ENCODE assay signal across 10 mouse cellular contexts in the genomic region with DNA sequence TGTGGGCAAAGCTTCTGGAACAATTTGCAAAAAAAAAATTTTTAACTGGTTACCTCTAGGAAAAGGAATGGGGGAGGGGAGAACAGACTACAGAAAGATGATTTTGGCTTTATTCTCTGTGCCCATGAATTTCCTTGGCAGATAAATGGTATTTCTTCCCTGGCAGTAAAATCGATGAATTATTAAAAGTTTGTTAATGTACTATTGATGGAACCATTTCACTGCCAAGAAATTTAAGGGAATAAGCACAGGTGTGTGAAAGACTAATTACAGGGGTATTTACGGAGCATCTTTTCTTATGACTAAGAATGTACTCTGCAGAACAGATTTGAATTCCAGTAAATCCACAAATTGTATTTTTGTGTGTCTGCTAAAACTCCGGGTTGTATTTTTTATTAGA. TPM values are rescaled to one million over a fixed set of nuclear protein-coding genes. Genes with fewer than 3 reads are reported as not detected.
A peak's percentile ranks its signal among the peaks of the same experiment; 100 is the strongest.
DNase-seq lines count a peak whose midpoint lies in the region; ATAC-seq and TF ChIP-seq lines count a peak whose summit lies in the region.
"Had no signal": no experiment of that assay in that cellular context is flagged by ENCODE, and none has a peak within 500 bp of the region (broad histone marks: within the 10 kb centered on the region; RNA-seq: fewer than 3 reads in every experiment).

No protein-coding gene starts in this region.

- 47% methylated on average over 3 of the region's 3 CpGs for WGBS in kidney, embryonic 15.5 days
- WGBS in forebrain, embryonic 11.5 days = 42% methylated on average over 3 of the region's 3 CpGs
- 53% methylated on average over 3 of the region's 3 CpGs for WGBS in intestine, embryonic 16.5 days
- 37% methylated on average over 3 of the region's 3 CpGs for WGBS in midbrain, postnatal 0 days

- H3K9ac ChIP-seq in kidney, embryonic 15.5 days = 0 out of 2 replicates have a peak overlapping the region, but pooled peaks have one; percentile 21
- no peak overlapping the region for H3K9ac ChIP-seq in forebrain, embryonic 11.5 days (ENCODE audit: low read length)
- H3K9ac ChIP-seq in intestine, embryonic 16.5 days (ENCODE audit: low read depth, low read length) = no peak overlapping the region
- peak overlapping the region; percentile 60 for H3K9ac ChIP-seq in midbrain, postnatal 0 days (replicated peaks; ENCODE audit: low read length, poor library complexity, severe bottlenecking)

- no peak overlapping the region for H3K27ac ChIP-seq in kidney, embryonic 15.5 days
- H3K27ac ChIP-seq in forebrain, embryonic 11.5 days (ENCODE audit: low read depth, low read length) = no peak overlapping the region
- no peak overlapping the region for H3K27ac ChIP-seq in intestine, embryonic 16.5 days (ENCODE audit: low read length)
- peak overlapping the region; percentile 86 for H3K27ac ChIP-seq in midbrain, postnatal 0 days (ENCODE audit: low read depth, low read length)

- no peak for DNase-seq in kidney, adult 18-20 months
- DNase-seq in forebrain, embryonic 11.5 days (ENCODE audit: low spot score) = no peak
- DNase-seq in midbrain, postnatal 0 days (ENCODE audit: low spot score) = no peak
- DNase-seq in left cerebral cortex, postnatal 10 days (ENCODE audit: extremely low spot score in 1 of 2, low spot score in 2 of 2) = no peak
- DNase-seq in layer of hippocampus, postnatal 36 days = no peak
- no peak for DNase-seq in adrenal gland, postnatal 10 days
- DNase-seq: kidney, adult 2 months had no signal

- intact Hi-C loops in left cerebral cortex, postnatal 10 days (cut with DNase I) = loop anchor here (5.0 kb wide), 2 partner anchors 41 to 186 kb away; no protein-coding TSS in a partner anchor

- peak overlapping the region; percentile 67 for H3K4me3 ChIP-seq in kidney, embryonic 15.5 days (replicated peaks)
- H3K4me3 ChIP-seq in forebrain, embryonic 11.5 days (ENCODE audit: low read depth, low read length) = peak overlapping the region; percentile 42
- H3K4me3 ChIP-seq in intestine, embryonic 16.5 days (ENCODE audit: low read length) = no peak overlapping the region; the same call in 1 of the 2 replicates
- H3K4me3 ChIP-seq in midbrain, postnatal 0 days (ENCODE audit: low read depth, low read length) = peak overlapping the region; percentile 53

- no peaks in the 10 kb centered on the region for H3K27me3 ChIP-seq in kidney, embryonic 15.5 days
- no peaks in the 10 kb centered on the region for H3K27me3 ChIP-seq in forebrain, embryonic 11.5 days (ENCODE audit: control insufficient read depth, insufficient read depth, low read length)
- no peaks in the 10 kb centered on the region for H3K27me3 ChIP-seq in intestine, embryonic 16.5 days (replicated peaks; ENCODE audit: control insufficient read depth, insufficient read depth, low read length)
- no peaks in the 10 kb centered on the region for H3K27me3 ChIP-seq in midbrain, postnatal 0 days (ENCODE audit: insufficient read depth, low read length)

- peaks cover 31% of the 10 kb centered on the region for H3K9me3 ChIP-seq in kidney, embryonic 15.5 days (replicated peaks)
- H3K9me3 ChIP-seq in forebrain, embryonic 11.5 days (ENCODE audit: control insufficient read depth, low read length) = peaks cover 23% of the 10 kb centered on the region
- peaks cover 26% of the 10 kb centered on the region for H3K9me3 ChIP-seq in intestine, embryonic 16.5 days (ENCODE audit: control insufficient read depth, low read length)
- peaks cover 3% of the 10 kb centered on the region; the same call in 1 of the 2 replicates for H3K9me3 ChIP-seq in midbrain, postnatal 0 days (ENCODE audit: low read length)

- 0 out of 2 replicates have a peak, but pooled peaks cover 4% of the 10 kb centered on the region for H3K4me1 ChIP-seq in kidney, embryonic 15.5 days
- H3K4me1 ChIP-seq in forebrain, embryonic 11.5 days (replicated peaks; ENCODE audit: control insufficient read depth, insufficient read depth, low read length) = no peaks in the 10 kb centered on the region
- no peaks in the 10 kb centered on the region for H3K4me1 ChIP-seq in intestine, embryonic 16.5 days (ENCODE audit: control insufficient read depth, insufficient read depth, low read length)
- no peaks in the 10 kb centered on the region for H3K4me1 ChIP-seq in midbrain, postnatal 0 days (ENCODE audit: insufficient read depth, low read length)

- H3K36me3 ChIP-seq in kidney, embryonic 15.5 days = no peaks in the 10 kb centered on the region; the same call in 1 of the 2 replicates
- H3K36me3 ChIP-seq in forebrain, embryonic 11.5 days (ENCODE audit: control insufficient read depth, insufficient read depth, low read length) = no peaks in the 10 kb centered on the region
- H3K36me3 ChIP-seq in intestine, embryonic 16.5 days (ENCODE audit: control insufficient read depth, insufficient read depth, low read length) = no peaks in the 10 kb centered on the region
- H3K36me3 ChIP-seq in midbrain, postnatal 0 days (ENCODE audit: insufficient read depth, low read length) = no peaks in the 10 kb centered on the region

- no peak for ATAC-seq in kidney, embryonic 15.5 days (replicated peaks; ENCODE audit: low FRiP score)
- ATAC-seq in forebrain, embryonic 11.5 days (replicated peaks; ENCODE audit: low FRiP score) = no peak
- no peak for ATAC-seq in intestine, embryonic 16.5 days
- no peak for ATAC-seq in midbrain, postnatal 0 days (ENCODE audit: low FRiP score)

- H3K4me2 ChIP-seq in kidney, embryonic 15.5 days = peak overlapping the region; percentile 64
- H3K4me2 ChIP-seq in forebrain, embryonic 11.5 days (ENCODE audit: low read depth, low read length, severe bottlenecking) = peak overlapping the region; percentile 63
- 0 out of 2 replicates have a peak overlapping the region, but pooled peaks have one; percentile 58 for H3K4me2 ChIP-seq in intestine, embryonic 16.5 days (ENCODE audit: low read depth, low read length)
- peak overlapping the region; percentile 45; the same call in 1 of the 2 replicates for H3K4me2 ChIP-seq in midbrain, postnatal 0 days (ENCODE audit: low read depth, low read length, poor library complexity, severe bottlenecking)

- TF ChIP-seq CTCF in midbrain, postnatal 0 days (IDR thresholded peaks at IDR 0.05) = no peak

RNA-seq across cellular contexts. Expression of a gene that starts 1.0 kb away (rescaled TPM):
- 5.1 and 7.3 TPM in 2 replicates for polyA plus RNA-seq in kidney, embryonic 15.5 days (2015; fragmentation: Nextera tagmentation; extraction: Ambion mirVana)
- polyA plus RNA-seq in forebrain, embryonic 11.5 days (2014; fragmentation: Nextera tagmentation; extraction: Ambion mirVana) = 13.3 and 14.4 TPM in 2 replicates
- 2.6 and 3.5 TPM in 2 replicates for polyA plus RNA-seq in intestine, embryonic 16.5 days (2015; fragmentation: Nextera tagmentation; extraction: Ambion mirVana)
- 101 and 117 TPM in 2 replicates for total RNA-seq in midbrain, postnatal 0 days (2014; rRNA removed)
- polyA plus RNA-seq in midbrain, postnatal 0 days (2015; fragmentation: Nextera tagmentation; extraction: Ambion mirVana) = 33.2 and 43.3 TPM in 2 replicates
- total RNA-seq in left cerebral cortex, postnatal 10 days (2021) = 10 to 100 TPM; 57.4 to 60.2 TPM
- 10 to 100 TPM; 29.4 to 32.9 TPM for total RNA-seq in layer of hippocampus, postnatal 36 days (2021)
- 1 to 10 TPM; 2.8 to 4.0 TPM for total RNA-seq in adrenal gland, postnatal 10 days (2021)
- polyA plus RNA-seq: spleen, adult 2 months had no signal

RNA-seq across cellular contexts. Expression of a gene that starts 1.1 kb away (rescaled TPM):
- polyA plus RNA-seq in kidney, embryonic 15.5 days (2015; fragmentation: Nextera tagmentation; extraction: Ambion mirVana) = 164 and 168 TPM in 2 replicates
- 100 and 104 TPM in 2 replicates for polyA plus RNA-seq in forebrain, embryonic 11.5 days (2014; fragmentation: Nextera tagmentation; extraction: Ambion mirVana)
- 58.6 and 63.3 TPM in 2 replicates for polyA plus RNA-seq in intestine, embryonic 16.5 days (2015; fragmentation: Nextera tagmentation; extraction: Ambion mirVana)
- total RNA-seq in midbrain, postnatal 0 days (2014; rRNA removed) = 150 and 171 TPM in 2 replicates
- polyA plus RNA-seq in midbrain, postnatal 0 days (2015; fragmentation: Nextera tagmentation; extraction: Ambion mirVana) = 74.5 and 92.9 TPM in 2 replicates
- 100 to 1,000 TPM; 170 to 180 TPM for total RNA-seq in left cerebral cortex, postnatal 10 days (2021)
- 100 to 1,000 TPM; 178 to 188 TPM for total RNA-seq in layer of hippocampus, postnatal 36 days (2021)
- 100 to 1,000 TPM in 1 of 2 experiments, 10 to 100 TPM in 1; 97.3 to 102 TPM for total RNA-seq in adrenal gland, postnatal 10 days (2021)

RNA-seq across cellular contexts. Expression of a gene that starts 35.1 kb away (rescaled TPM):
- polyA plus RNA-seq in kidney, embryonic 15.5 days (2015; fragmentation: Nextera tagmentation; extraction: Ambion mirVana) = 4.0 TPM in 2 replicates
- 1.2 TPM in 2 replicates for polyA plus RNA-seq in forebrain, embryonic 11.5 days (2014; fragmentation: Nextera tagmentation; extraction: Ambion mirVana)
- polyA plus RNA-seq in intestine, embryonic 16.5 days (2015; fragmentation: Nextera tagmentation; extraction: Ambion mirVana) = 3.0 TPM in 2 replicates
- total RNA-seq in midbrain, postnatal 0 days (2014; rRNA removed) = 32.8 and 47.4 TPM in 2 replicates
- 9.0 and 10.0 TPM in 2 replicates for polyA plus RNA-seq in midbrain, postnatal 0 days (2015; fragmentation: Nextera tagmentation; extraction: Ambion mirVana)
- total RNA-seq in left cerebral cortex, postnatal 10 days (2021) = 10 to 100 TPM; 10.2 to 13.5 TPM
- total RNA-seq in layer of hippocampus, postnatal 36 days (2021) = 10 to 100 TPM in 1 of 2 experiments, 1 to 10 TPM in 1; 8.9 to 10.5 TPM
- 10 to 100 TPM; 28.9 to 33.8 TPM for total RNA-seq in adrenal gland, postnatal 10 days (2021)

Comparison
In these comparisons a context has a peak if more than half of its experiments do, and no peak if none do; other contexts are left out.
1. H3K9ac ChIP-seq: peak in kidney, embryonic 15.5 days (single experiment) and midbrain, postnatal 0 days (single experiment); none in forebrain, embryonic 11.5 days (single experiment) and intestine, embryonic 16.5 days (single experiment).
2. RNA of a gene that starts 1.0 kb away (total RNA-seq): 101 to 117 TPM in midbrain, postnatal 0 days, 57.4 to 60.2 TPM in left cerebral cortex, postnatal 10 days and 29.4 to 32.9 TPM in layer of hippocampus, postnatal 36 days; 2.8 to 4.0 TPM in adrenal gland, postnatal 10 days; every median in the first group is over 4 times any median in the second.
3. Peak in every context shown above with its lines, with median percentiles within 50 percentile points of each other: H3K4me2 ChIP-seq.